In genomic region chr4:56912382-56913001, GRCm38 (mm10) we compare ENCODE assay signal across 21 mouse cellular contexts.
"Had no signal": no experiment of that assay in that cellular context is flagged by ENCODE, and none has a peak within 500 bp of the region (broad histone marks: within the 10 kb centered on the region; RNA-seq: fewer than 3 reads in every experiment).

No protein-coding gene starts in this region.

- H3K4me1 ChIP-seq: hindbrain, embryonic 10.5 days; hindbrain, embryonic 12.5 days; intestine, embryonic 15.5 days; liver, embryonic 13.5 days had no signal

- DNase-seq: gastrocnemius, adult 2 months; gastrocnemius, postnatal 10 days; gastrocnemius, postnatal 25 days; heart, postnatal 10 days; heart, postnatal 4 days; kidney, adult 18-20 months; kidney, adult 8-10 months; kidney, postnatal 10 days; kidney, postnatal 25 days; kidney, postnatal 4 days; liver; liver, embryonic 13.5 days had no signal

- H3K27me3 ChIP-seq: heart, embryonic 12.5 days; hindbrain, embryonic 12.5 days; intestine, embryonic 15.5 days; limb, embryonic 12.5 days; liver, embryonic 13.5 days had no signal

- H3K9ac ChIP-seq: heart, embryonic 12.5 days; hindbrain, embryonic 12.5 days; hindbrain, embryonic 14.5 days; intestine, embryonic 15.5 days; limb, embryonic 12.5 days; liver, embryonic 13.5 days had no signal

- H3K27ac ChIP-seq: gastrocnemius, adult 2 months; hindbrain, embryonic 10.5 days; hindbrain, embryonic 12.5 days; hindbrain, embryonic 14.5 days; intestine, embryonic 15.5 days; layer of hippocampus, adult 2 months; left cerebral cortex, adult 2 months; limb, embryonic 12.5 days; liver, embryonic 13.5 days had no signal

- H3K4me3 ChIP-seq: gastrocnemius, adult 2 months; heart, embryonic 12.5 days; hindbrain, embryonic 10.5 days; hindbrain, embryonic 12.5 days; intestine, embryonic 15.5 days; layer of hippocampus, adult 2 months; left cerebral cortex, adult 2 months; limb, embryonic 10.5 days; limb, embryonic 12.5 days; liver, embryonic 13.5 days had no signal
